Mouse (Mus musculus) heart, postnatal 0 days (tissue): ENCODE data around the gene Cacng4.

ENCODE experiments used
- CTCF ChIP-seq: IDR thresholded peaks from 2 replicates; pipeline ENCODE4 v1.5.1; 2016; ENCODE audit warnings: antibody characterized with exemption, control low read depth, low read depth
- EP300 ChIP-seq: IDR thresholded peaks from 2 replicates; pipeline ENCODE4 v1.6.1; 2016; ENCODE audit warnings: antibody characterized with exemption, low read depth

DNA sequence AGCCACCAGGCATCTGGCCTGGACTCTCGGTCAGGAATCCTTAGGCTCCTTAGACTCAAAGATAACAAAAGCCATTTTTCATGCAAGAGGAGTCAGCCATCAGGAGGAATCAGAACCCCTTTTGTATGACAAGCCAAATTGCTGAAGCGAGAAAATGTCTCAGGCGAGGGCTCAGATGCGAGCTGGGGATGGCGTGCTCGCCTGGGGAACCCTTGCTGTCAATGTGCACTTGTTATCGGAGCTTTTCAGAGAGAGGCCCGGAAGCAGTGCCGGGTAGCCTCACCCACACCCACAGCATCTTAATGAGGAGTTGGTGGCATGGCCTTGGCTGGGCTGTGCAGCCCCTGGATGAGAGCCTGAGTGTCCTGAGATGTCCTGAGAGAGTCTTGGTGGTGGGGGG is 15.5 kb downstream of the Cacng4 start:
- TF ChIP-seq EP300: no peak
- TF ChIP-seq CTCF: no peak
